Mouse (Mus musculus) NIH3T3 (cell line): ENCODE results near the gene Fez1.

Experiments used
- DNase-seq: peaks from one replicate; pipeline ENCODE4 v3.0.0-alpha.2; 2012; ENCODE audit warnings: low read depth

The Fez1 gene

GRCm38 (mm10) chr9:36895009-36895693 is 73.5 kb downstream of the Fez1 start:
- peak; percentile 74 for DNase-seq

GRCm38 (mm10) chr9:36898560-36898959 is 76.9 kb downstream of the Fez1 start:
- peak; percentile 36 for DNase-seq

- no peak for DNase-seq
Observed at GRCm38 (mm10) chr9:36900464-36900863, 78.8 kb downstream of the Fez1 start.

GRCm38 (mm10) chr9:36905452-36905851 is 83.8 kb downstream of the Fez1 start:
- peak; percentile 24 for DNase-seq

GRCm38 (mm10) chr9:36916362-36916761 is 94.7 kb downstream of the Fez1 start:
- DNase-seq = peak; percentile 79

GRCm38 (mm10) chr9:36916915-36917314 is 95.3 kb downstream of the Fez1 start:
- no peak for DNase-seq

- no peak for DNase-seq
Observed at GRCm38 (mm10) chr9:36918582-36918981, 96.9 kb downstream of the Fez1 start.

- DNase-seq = no peak
Observed at GRCm38 (mm10) chr9:36919472-36919871, 97.8 kb downstream of the Fez1 start.

- no peak for DNase-seq
Observed at GRCm38 (mm10) chr9:36921718-36922415, 100.2 kb downstream of the Fez1 start.

GRCm38 (mm10) chr9:36923753-36924152 is 102.1 kb downstream of the Fez1 start:
- DNase-seq = no peak
